Mouse (Mus musculus) frontal cortex, postnatal 25 days (tissue): ENCODE data around the gene Otx2.

Experiments
- DNase-seq, 2 experiments: peaks; one replicate each; pipeline ENCODE4 v3.0.0; 2022; ENCODE audit warnings: low spot score in 2 of 2

The Otx2 gene

DNA sequence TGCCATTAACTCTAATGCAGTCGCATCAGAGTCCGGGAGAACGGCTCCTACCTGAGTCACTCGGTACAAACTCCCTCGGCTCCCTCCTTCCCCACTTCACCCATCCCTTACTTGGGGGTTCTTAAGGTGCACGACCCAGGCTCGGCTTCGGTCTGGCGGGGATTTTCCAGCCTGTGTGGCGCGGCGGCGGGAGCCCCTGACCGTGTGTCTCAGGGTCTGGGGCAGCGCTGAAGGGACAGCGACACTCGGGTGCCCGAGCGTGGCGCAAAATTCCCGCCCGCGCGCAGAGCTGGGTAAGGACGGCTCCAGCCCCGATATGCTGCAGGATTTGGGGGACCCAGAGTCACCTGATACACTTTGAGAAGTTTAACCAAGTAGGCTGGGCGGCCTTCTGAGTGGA lies at the start of gene Otx2:
TSS of gene Otx2 (minus strand) at position 279 of the 400 bp plus-strand sequence.
- no peak for DNase-seq

DNA sequence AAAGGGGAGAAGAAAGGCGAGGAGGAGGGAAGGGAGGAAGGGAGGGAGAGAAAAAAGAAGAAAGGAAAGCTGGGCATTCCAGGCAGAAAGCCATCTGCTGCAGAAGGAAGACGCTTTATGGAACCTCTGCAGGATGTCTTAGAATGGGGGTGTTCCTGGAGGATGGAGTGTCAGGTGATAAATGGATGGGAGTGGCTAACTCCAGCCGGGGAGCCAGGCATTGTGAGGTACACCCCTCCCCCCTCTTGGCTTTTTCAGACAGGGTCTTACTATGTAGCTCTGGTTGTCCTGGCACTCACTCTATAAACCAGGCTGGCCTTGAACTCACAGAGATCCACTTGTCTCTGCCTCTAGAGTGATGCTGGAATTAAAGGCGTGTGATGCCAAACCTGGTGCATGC lies 49.1 kb upstream of the Otx2 start:
- no peak for DNase-seq

GRCm38 (mm10) chr14:48719296-48719695 lies 45.7 kb upstream of the Otx2 start:
- no peak for DNase-seq

- DNase-seq, result no peak
Observed at GRCm38 (mm10) chr14:48717632-48718279, 44.1 kb upstream of the Otx2 start.

- no peak for DNase-seq
Observed at GRCm38 (mm10) chr14:48716456-48716855, 42.8 kb upstream of the Otx2 start.

DNA sequence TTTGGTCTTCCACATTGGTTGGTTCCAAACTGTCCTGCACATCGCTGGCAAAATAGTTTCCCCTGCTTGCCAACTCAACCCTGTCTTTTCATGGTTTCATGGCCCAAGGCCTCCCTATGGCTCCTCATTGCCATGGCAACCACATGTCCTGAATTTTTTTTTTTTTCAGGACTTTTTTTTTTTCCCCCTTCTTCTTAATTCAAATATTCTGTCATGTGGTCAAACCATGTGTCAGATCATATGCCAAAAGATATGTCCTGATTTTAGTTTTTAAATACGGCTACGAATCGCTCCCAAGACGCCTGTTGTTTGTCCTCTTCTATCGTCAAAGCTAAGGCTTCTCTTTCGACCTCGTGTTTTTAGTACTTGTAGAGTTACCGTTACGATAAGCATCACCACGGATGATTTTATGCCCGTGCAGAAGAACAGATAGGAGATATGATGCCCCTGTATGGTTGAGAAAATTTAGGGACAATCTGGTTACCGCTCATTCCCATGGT lies 37.3 kb upstream of the Otx2 start:
- no peak for DNase-seq

- no peak for DNase-seq
Observed at GRCm38 (mm10) chr14:48710062-48710870, 36.6 kb upstream of the Otx2 start.

DNA sequence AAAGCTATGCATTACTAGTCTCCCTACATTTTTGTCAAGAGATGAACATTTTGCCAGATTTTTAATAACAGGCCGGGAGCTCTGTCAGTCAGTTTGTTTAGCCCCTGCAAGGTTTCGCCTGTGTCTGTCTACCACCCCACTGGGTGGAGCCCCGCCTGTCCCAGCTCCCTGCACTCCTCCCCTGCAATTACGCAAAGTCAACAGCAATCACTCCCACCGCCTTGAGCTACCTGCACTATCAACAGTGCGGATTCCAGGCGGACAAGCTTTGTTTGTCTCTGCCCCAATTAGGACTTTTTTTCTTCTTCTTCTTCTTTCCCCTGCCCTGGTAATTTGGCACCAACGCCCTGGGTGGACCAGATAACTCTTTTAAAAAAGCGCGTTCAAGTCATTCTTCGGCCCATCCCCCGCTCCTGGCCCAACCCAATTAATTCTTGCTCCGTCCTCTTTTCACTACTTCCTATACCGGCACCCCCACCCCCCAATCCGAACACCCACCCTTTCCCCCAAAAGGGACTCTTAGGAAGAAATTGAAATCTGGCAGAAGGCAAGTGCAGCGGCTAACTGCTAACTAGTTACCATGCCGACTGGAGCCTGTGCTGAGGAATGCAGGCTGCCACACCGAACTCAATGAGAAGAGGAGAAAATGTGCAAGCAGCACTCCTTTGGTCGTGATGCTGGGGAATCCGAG lies 35.9 kb upstream of the Otx2 start:
- peak; percentile 3 to 8 for DNase-seq

- DNase-seq, result no peak
Observed at GRCm38 (mm10) chr14:48707844-48708383, 34.3 kb upstream of the Otx2 start.

GRCm38 (mm10) chr14:48707391-48707790 lies 33.8 kb upstream of the Otx2 start:
- DNase-seq, result no peak

DNA sequence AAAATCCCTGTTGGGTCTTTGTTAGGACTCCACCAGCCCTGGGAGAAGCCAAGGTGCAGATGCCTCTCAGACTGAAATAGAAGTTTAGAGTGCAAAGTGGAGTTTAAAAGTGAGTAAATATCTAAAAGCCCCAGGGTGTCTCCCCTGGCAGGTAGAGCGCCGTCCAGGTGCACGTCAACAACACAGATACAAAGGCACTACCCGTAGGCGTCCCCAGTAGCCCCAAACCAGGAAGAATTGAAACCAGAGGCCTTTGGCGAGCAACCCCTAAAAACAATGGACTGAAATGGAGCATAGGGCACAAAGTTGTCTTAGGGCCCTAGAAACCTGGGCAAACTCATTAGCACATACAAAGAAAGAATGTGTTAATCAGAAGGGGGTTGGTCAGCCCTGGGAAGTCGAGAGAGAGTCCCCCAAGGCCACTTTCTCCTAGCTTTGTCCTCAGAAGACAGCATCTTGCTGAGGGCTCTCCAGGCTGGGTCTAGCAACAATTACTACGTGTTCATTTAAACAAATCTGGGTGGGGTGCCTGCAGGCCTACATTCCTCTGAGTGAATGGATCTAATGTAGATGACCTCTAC lies 27.3 kb upstream of the Otx2 start:
- no peak for DNase-seq

- DNase-seq, result no peak
Observed at GRCm38 (mm10) chr14:48679590-48679989, 6.0 kb upstream of the Otx2 start.

DNA sequence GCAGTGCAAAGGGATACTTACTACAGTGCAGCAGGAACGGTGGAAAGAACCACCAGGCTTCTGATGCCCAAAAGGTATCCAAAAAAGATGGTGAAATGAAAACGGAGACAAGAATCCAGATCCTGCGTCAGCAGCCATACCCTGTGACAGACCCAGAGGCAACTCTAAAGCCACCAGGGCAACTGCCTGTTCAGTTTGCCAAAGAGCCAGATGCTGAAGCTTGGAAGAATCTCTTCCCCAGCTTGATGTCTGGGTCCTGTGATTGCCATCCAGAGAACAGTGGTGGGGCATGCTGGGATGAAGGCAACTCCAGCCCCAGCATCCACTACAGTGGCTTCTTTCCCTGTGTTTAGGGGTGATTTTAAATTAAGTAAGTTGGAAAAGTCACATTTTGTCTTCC lies 5.1 kb upstream of the Otx2 start:
- no peak for DNase-seq

- DNase-seq, result no peak
Observed at GRCm38 (mm10) chr14:48674036-48674831, 615 bp upstream of the Otx2 start.

DNA sequence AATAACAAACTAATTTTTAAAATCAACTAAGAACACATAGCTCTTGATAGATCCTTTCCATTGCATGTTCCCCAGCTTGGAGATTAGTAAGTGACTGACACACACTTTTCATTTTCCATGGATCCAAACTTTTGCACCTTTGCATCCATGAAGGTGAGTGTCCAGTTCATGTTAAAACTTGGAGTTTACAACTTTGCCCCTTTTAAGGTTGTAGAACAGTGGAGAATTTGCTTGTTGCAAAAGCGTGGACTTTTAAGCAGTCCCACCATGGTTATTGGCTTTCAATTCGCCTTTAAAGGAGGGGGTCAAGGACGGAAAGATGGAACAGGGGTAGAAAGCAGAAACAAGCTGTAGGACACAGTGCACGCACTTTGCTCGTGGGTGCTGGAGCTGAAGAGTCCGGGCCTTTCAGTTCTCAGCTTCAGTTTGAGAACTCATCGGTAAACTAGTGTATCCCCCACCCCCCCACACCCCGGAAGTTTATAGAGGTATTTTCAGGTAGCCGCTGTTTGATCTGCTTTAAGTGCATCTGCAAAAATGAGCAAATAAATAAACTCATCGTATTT lies 925 bp downstream of the Otx2 start:
- DNase-seq, result no peak

GRCm38 (mm10) chr14:48671480-48672240 lies 2.0 kb downstream of the Otx2 start:
- DNase-seq, result no peak

- DNase-seq, result no peak
Observed at GRCm38 (mm10) chr14:48670761-48671479, 2.7 kb downstream of the Otx2 start.

DNA sequence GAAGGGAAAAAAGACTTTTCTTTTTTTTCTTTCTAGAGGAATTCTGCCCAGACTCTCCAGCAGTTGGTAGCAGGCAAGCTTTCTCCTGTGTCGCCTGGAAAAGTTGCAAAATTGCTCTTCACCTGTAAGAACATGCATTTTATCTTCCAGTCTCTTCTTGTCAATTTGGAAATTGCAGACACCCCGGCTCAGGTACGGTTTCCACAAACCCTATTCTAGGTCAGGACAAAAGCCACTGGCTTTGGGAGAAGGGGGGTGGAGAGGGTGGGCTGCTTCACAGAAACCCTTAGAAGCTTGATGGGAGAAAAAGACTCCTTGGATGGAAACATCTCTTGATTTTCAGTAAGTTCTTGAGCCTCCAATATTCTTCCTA lies 3.4 kb downstream of the Otx2 start:
- no peak for DNase-seq

DNA sequence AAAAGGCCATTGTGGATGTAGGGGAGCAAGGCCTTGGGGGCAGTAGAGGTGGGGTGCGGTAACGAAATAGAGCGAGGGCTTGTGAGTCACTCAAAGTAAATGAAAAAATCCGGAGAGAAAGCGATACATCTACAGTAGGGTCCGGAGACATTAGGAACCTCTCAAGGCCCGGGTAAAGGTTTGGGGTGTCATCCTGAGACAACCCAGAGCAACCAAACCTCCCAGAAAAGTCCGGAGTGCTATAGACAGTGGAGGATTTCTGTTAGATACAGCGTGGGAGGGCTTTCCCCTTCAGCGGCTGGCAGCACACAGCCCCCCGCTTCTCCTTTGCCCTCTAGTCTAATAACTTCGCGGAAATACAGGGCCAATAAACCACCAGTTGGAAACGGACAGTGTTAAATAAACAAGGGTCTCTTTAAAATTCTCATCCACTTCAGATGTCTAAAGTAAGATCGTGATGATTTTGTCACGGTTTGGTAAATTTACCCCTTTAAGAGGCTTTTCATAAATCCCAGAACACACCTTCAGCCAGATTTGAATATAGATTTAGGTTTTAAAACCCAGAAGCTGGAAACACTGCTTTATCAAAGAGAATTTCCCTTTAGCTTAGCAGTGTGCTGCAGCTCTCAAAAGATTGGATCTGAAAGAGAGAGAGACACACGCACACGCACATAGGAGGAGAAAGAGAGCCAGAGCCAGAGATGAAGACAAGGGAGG lies 3.9 kb downstream of the Otx2 start:
- DNase-seq, result no peak
